Mouse (Mus musculus): ENCODE results near the gene Prrt1. TPM values are rescaled to one million over a fixed set of nuclear protein-coding genes. Genes with fewer than 3 reads are reported as not detected.
A peak's percentile ranks its signal among the peaks of the same experiment; 100 is the strongest.

Prrt1 gene
- total RNA-seq (2022), result 10 to 100 TPM in 3 of 4 experiments, 1 to 10 TPM in 1; 7.0 to 36.3 (median 20.6) TPM

- no peak for DNase-seq
Observed at GRCm38 (mm10) chr17:34629221-34629751, at the start of gene Prrt1. Gene Prrt1 (plus strand): TSS chr17:34629533.

- DNase-seq, result no peak
Observed at GRCm38 (mm10) chr17:34582528-34582927, 46.8 kb upstream of the Prrt1 start.

DNA sequence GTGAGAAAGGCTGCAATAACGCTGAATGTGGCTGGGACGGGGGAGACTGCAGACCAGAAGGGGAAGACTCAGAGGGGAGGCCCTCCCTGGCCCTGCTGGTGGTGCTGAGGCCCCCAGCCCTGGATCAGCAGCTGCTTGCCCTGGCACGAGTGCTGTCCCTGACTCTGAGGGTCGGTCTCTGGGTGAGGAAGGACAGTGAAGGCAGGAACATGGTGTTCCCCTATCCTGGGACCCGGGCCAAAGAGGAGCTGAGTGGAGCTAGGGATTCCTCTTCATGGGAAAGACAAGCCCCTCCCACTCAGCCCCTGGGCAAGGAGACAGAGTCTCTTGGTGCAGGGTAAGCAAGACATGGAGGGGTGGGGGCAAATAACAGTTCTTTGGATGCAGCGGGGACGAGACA, 45.9 kb upstream of the Prrt1 start:
- DNase-seq, result no peak

DNA sequence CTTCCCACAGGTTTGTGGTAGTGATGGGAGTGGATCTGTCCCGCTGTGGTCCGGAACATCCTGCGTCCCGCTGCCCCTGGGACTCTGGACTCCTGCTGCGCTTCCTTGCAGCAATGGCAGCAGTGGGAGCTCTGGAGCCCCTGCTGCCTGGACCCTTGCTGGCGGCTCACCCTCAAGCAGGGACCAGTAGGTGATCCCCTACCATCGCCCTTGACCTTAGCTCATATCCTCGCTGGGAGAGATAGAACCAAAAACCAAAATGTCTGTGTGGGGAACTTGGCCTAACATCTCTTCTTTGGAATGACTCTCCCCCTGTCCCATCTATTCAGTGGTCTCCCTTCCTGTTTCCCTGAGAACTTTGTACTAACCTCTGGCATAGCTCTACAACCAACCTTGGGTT, 45.5 kb upstream of the Prrt1 start:
- DNase-seq, result no peak

- DNase-seq, result no peak
Observed at GRCm38 (mm10) chr17:34585121-34585520, 44.2 kb upstream of the Prrt1 start.

DNA sequence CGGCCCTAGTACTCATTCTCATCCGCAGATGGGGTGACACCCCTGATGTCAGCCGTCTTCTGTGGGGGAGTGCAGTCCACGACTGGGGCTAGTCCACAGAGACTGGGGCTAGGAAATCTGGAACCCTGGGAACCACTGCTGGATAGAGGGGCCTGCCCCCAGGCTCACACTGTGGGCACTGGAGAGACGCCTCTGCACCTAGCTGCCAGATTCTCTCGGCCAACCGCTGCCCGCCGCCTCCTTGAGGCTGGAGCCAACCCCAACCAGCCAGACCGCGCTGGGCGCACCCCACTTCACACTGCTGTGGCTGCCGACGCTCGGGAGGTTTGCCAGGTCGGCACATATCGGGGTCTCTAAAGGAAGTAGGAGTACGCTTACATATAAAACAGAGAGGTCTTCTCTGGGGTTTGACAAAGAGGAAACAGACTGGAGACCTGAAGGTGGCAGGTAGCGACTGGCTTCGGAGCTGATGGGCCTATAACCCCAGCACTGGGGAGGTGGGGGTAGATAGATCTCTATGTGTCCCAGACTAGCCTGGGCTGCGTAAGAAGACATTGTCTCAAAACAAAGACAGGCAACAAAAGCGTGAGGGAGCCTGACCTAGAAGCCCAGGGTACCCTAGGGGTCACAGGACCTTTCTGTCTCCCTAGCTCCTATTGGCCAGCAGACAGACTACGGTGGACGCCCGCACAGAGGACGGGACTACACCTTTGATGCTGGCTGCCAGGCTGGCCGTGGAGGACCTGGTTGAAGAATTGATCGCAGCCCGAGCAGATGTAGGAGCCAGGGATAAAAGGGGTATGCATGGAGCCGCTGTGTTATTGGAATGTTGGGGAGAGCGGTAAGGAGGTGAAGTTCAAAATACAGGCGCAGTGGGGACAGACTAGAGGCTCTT, 43.2 kb upstream of the Prrt1 start:
- DNase-seq, result no peak

GRCm38 (mm10) chr17:34586796-34587422, 42.4 kb upstream of the Prrt1 start:
- DNase-seq, result peak; percentile 86

GRCm38 (mm10) chr17:34587423-34587811, 41.9 kb upstream of the Prrt1 start:
- DNase-seq, result peak; percentile 95

DNA sequence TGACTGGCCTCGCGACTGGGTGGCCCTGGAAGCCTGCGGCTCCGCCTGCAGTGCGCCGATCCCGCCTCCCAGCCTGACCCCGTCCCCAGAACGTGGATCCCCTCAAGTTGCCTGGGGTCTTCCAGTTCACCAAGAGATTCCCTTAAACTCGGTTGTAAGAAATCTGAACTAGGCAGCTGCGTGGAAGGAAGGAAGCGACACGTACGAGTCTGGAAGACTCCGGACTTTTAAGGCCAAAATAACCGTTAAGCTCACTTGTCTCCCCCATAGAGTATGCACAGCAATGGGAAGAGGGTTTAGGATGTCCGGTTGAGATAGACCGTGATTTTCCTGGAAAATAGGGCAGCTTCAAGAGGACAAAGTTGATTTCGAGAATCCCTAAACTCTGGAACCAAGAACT, 41.5 kb upstream of the Prrt1 start:
- DNase-seq, result no peak

DNA sequence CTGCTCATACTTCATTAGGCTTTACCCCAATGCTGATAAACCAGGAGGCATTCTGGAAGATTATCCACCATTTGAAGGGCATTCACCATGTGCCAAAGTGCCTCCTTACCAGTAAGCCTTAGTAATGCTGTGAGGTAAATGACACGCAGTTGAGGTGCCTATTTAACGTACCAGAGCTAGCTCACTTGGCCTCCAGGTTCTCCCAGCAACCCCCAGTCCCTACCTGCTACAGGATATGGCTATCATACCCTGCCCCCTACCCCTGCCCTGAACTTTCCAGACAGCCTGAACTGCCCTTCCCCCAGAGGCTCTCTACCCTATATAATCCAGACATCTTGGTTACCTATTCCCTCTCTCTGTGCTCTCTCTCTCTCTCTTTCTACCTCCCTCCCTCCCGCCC, 40.6 kb upstream of the Prrt1 start:
- no peak for DNase-seq

GRCm38 (mm10) chr17:34589206-34589605, 40.1 kb upstream of the Prrt1 start:
- no peak for DNase-seq

GRCm38 (mm10) chr17:34589681-34590101, 39.6 kb upstream of the Prrt1 start, which contains the start of gene Gpsm3:
Gene Gpsm3 (plus strand): TSS chr17:34589806.
- no peak for DNase-seq

DNA sequence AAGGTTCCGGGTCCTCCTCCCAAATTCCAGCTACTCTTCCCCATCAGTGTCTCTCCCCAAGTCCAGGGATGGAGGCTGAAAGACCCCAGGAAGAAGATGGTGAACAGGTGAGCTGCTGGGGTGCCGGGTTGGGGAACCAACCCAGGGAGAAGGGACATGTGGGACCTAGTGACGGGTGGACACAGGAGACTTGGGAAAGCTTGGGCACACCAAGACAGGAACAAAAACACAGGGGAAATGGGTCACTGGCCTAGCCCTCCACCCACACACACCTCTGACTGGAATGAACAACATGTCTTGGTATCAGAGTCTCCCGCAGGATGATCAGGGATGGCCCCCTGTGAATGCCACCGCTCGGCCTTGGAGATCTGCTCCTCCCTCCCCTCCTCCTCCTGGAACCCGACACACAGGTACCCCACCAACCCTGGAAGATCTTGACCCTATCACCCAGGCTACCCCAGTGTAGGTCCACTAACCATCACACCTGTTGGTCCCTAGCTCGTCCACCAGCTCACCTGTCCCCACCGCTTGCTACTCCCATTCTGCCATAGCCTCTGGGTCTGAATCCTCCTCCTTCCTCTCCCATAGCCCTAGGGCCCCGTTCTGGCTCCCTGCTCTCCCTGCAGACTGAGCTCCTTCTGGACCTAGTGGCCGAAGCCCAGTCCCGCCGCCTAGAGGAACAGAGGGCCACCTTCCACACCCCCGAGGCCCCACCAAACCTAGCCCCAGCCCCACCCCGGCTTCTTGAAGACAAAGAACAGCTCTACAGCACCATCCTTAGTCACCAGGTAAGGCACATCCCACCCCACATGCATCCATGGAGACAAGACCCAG, 39.0 kb upstream of the Prrt1 start:
- DNase-seq, result no peak

DNA sequence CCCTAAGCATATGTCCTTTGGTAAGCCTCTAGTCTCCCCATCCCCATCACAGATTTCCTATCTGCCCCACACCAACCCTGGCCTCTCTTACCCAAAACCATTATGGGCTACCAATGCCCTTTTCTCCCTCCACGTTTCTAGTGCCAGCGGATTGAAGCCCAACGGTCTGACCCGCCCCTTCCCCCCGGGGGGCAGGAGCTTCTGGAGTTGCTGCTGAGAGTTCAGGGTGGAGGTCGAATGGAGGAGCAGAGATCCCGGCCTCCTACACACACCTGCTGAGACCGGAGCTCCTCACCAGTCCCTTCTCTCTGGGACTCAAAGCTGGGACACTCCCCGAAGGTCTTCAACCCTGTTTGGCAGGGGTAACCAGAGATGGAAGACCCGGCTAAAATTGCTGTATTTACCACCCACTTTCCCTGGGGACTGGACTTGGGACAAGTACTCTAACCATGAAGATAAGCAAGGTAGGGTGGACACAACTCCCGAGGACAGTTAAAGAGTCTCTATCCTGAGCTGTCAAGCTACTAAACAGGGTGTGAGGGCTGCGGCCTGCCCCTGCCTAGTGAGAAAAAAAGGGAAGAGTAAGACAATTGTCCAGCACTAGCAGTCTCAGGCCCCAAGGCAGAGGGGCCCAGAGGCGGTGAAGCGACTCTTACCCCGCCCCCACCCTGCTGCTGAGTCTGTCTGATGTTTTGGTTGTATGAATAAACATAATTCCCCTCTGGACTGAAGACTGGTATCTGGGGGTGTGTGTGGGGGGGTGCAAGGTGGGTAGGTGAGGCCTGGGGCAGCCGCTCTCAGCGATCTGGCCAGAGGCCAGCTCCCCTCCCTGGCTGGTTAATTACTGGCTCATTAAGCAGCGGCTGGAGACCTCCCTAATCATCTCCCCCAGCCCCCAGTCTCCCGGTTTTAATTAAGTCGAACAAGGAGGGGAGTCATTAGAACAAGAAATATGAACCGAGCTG, 38.0 kb upstream of the Prrt1 start, which contains the start of gene Pbx2:
TSS of gene Pbx2 (plus strand) at position 238 of the 965 bp plus-strand sequence.
- no peak for DNase-seq

- peak; percentile 77 for DNase-seq
Observed at GRCm38 (mm10) chr17:34591994-34592375, 37.3 kb upstream of the Prrt1 start.

GRCm38 (mm10) chr17:34592581-34593549, 36.5 kb upstream of the Prrt1 start:
- no peak for DNase-seq

DNA sequence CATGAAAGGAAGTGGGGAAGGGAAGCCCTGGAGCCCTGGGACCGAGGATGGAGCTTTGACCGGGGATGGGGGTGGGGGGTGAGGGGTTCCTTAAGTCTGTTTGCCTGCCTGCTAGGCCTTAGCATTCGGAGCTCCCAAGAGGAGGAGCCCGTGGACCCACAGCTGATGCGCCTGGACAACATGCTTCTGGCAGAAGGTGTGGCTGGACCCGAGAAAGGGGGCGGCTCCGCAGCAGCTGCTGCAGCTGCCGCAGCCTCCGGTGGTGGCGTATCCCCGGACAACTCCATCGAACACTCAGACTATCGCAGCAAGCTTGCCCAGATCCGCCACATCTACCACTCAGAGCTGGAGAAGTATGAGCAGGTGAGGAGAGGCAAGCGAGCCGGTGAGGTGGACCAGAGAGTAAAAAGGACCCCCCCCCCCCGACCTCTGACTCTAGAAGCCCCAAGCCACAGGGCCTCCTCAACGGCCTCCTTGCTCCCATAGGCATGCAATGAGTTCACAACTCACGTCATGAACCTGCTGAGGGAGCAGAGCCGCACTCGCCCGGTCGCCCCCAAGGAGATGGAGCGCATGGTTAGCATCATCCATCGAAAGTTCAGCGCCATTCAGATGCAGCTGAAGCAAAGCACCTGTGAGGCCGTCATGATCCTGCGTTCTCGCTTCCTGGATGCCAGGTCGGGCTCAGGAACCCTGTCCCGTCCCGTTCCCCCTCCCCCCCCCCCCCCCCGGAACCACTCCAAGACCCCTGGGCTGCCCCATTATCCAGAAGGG, 35.4 kb upstream of the Prrt1 start:
- no peak for DNase-seq

GRCm38 (mm10) chr17:34596098-34596497, 33.2 kb upstream of the Prrt1 start:
- DNase-seq, result no peak

GRCm38 (mm10) chr17:34597566-34598095, 31.7 kb upstream of the Prrt1 start, which contains the start of gene Ager:
Gene Ager (plus strand): TSS chr17:34597862.
- no peak for DNase-seq

All from adrenal gland, adult 8-10 months (tissue).